Mouse (Mus musculus): ENCODE measurements at regions not wholly inside any gene's neighbourhood (a gene's known extent, or its start where the extent isn't known, plus 50 kb on each side); places are given as distances from the start of the nearest gene placed in this dataset.

DNA sequence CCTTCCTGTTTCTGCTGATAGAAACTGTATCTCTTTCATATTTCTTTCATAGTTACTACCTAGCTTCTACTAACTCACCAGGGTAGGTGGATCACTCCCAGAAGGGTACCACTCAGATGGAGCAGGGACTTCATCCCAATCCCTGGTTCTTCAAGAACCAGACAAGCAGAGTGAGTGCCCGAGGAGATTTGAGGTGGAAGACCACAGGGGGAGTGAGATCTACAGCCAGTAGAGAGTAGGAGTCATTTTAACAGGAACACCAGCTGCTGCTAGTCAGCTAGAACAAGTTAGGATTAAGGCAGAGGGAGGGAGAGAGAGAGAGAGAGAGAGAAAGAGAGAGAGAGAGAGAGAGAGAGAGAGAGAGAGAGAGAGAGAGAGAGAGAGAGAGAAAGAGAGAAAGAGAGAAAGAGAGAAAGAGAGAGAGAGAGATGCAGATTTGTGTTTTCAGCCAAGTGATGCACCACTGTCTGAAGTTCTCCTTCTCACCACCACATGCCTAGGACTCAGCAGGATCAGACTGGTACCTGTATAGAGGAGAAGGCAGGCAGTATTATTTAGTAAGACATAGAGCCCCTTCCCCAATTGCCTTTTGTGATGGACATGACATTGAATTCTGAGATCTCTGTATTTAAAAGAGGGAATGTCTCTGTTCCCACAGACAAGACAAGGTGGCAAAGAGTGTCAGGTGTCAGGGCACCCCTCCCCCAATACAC, 51.4 kb upstream of the Zfp648 start:
- TF ChIP-seq POLR2A (IDR thresholded peaks at IDR 0.05; ENCODE audit: low read depth, low read length) (no peak), CTCF (conservative IDR thresholded peaks at IDR 0.05; ENCODE audit: insufficient read depth, insufficient read length, low read depth, low read length) (no peak)
